Mouse (Mus musculus): ENCODE measurements around the gene Cars. TPM values are rescaled to one million over a fixed set of nuclear protein-coding genes. Genes with fewer than 3 reads are reported as not detected.
"Not testable (repeated sequence)": the region's sequence is repeated elsewhere in the genome, so short reads cannot be mapped to it uniquely, and the experiment has no call there.

Cars gene
- 10 to 100 TPM; 46.3 to 51.5 TPM for total RNA-seq (2021)

- peak; percentile 89 to 90 for DNase-seq
These were observed at the start of gene Cars for GRCm38 (mm10) chr7:143599428-143600230. Gene Cars (minus strand): TSS chr7:143600090.

DNA sequence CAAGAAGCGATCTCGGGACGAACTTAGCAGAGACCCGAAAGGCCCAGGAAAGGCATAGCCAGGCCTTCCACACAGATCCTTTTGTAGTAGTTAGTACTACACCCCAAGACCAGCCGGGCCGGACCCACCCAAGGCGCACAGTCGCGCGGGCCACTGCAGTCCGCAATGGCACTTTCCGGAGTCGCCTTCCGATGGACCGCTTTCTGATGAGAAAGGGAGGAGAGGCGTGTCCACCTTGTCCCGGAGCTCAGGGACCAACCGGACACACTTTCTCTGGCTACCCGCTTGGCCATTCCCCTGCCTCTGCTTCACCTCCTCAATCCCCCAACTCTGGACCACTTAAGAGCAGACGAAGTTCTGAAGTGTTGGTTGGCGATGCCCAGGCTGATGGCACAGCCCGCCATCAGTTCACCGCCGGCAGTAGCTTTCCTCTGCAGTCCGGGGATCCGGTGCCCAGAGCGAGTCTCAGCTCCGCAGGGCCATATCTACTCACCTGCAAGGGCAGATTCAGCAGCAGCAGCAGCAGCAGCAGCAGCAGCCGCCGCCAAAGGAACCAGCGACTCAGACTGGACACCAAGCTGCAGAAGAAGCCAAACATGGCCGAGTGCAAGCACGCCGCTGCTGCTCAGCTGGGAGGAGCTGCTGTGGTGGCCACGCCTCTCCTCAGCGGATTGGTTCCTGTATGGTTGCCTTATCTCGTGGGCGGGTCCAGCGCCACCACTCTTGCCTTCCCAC lies 49.3 kb upstream of the Cars start, which contains the start of gene Tnfrsf22:
TSS of gene Tnfrsf22 (minus strand) at position 628 of the 735 bp plus-strand sequence.
- peak; percentile 69 to 75 for DNase-seq

GRCm38 (mm10) chr7:143643949-143644348 lies 44.1 kb upstream of the Cars start:
- DNase-seq = not testable (repeated sequence)

DNA sequence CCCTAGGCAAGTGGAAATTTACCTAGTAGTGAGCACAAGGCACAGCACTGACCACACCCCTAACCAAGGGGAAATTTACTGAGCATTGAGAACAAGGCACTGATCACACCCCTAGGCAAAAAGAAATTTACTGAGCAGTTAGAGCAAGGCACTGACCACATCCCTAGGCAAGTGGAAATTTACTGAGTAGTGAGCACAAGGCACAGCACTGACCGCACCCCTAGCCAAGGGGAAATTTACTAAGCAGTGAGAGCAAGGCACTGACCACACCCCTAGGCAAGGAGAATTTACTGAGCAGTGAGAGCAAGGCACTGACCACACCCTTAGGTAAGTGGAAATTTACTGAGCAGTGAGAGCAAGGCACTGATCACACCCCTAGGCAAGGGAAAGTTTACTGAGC lies 36.8 kb upstream of the Cars start:
- no peak for DNase-seq

- DNase-seq = no peak
These were observed 31.6 kb upstream of the Cars start for GRCm38 (mm10) chr7:143631503-143631902.

DNA sequence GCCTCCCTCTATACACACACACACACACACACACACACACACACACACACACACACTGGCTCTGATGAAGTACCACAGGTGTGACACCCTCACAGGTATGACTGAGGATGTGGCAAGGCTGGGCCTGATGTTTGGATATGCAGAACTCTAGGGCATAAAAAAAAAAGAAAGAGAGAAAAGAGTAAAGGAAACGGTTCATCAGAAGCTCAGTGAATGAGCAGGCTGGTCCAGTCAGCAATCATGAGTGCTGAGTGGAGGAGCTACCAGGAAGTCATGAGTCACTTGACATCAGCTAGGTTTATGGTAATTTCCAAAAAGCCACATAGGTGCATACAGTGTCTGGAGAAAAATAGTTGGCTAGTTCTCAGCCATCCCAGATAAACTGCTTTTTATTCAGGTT lies 29.6 kb upstream of the Cars start:
- no peak for DNase-seq

DNA sequence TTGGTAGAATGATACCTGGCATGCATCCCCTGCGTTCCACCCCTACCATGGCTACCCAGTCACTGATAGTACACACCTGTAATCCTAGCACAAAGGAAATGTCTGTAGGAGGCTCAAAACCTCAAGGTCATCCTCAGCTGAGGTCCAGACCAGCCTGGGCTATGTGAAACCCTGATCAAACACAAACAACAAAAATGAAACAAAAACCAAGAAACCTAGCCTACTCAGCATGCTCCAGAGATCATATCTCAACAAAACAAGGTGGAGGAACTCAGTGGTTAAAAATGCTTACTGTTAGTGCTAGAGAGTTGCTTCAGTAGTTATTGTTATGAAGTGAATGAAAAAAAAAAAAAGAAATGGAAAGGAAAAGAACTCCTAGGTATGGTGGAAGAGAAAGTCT lies 28.6 kb upstream of the Cars start, which contains the start of gene Tnfrsf26:
TSS of gene Tnfrsf26 (minus strand) at position 183 of the 400 bp plus-strand sequence.
- no peak for DNase-seq

GRCm38 (mm10) chr7:143627555-143628286 lies 27.8 kb upstream of the Cars start:
- no peak for DNase-seq

DNA sequence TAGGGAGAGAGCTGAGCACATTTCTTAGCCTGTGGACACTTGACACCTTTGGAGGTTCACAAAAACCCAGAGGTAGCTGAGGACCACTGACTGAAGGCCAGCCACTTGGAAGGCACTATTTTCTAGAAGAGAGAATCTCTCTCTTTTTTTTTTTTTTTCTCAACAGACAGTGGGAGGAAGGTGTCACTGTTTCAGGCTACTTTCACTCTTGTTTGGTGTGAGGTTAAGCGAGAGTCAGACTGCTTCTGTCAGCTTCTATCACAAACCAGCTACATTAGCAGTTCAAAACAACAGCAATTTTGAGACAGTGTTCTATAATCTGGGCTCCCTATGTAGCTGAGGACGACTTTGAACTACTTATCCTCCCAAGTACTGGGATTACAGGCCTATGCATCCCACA lies 26.3 kb upstream of the Cars start:
- no peak for DNase-seq

GRCm38 (mm10) chr7:143625151-143625550 lies 25.3 kb upstream of the Cars start:
- no peak for DNase-seq

DNA sequence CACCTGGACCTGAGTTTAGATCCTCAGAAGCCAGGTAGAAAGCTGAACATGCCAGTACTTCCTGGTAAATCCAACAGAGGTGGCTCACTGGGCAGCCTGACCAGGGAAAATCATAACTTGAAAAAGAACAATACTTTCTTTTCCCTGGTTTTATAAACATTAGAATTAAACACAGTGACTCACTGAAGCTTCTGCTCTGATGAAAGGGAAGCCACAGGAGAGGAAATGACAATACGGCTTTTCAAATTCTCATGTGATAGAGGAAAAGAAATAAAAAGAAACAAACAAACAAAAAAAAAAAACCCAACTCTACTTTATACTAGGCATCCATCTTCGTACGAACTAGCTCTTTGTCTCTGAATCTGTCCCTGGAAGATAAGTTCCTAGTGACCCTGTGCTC lies 24.7 kb upstream of the Cars start:
- DNase-seq = no peak

DNA sequence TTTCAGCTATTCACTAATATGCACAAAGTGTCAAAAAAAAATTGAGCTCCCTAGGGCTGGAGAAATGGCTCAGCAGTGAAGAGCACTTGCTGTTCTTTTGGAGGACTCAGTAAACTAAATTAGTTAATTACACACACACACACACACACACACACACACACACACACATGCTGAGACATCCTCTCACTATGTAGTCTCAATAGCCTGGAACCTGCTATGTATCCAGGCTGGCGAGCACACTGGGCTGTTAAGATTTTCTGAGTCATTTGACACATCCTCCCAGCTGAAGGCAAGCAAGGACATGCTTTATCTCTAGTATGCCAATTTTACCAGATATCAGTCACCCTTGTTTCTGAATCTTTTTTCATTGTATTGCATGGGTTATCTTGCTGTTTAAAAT lies 21.1 kb upstream of the Cars start:
- DNase-seq = no peak

DNA sequence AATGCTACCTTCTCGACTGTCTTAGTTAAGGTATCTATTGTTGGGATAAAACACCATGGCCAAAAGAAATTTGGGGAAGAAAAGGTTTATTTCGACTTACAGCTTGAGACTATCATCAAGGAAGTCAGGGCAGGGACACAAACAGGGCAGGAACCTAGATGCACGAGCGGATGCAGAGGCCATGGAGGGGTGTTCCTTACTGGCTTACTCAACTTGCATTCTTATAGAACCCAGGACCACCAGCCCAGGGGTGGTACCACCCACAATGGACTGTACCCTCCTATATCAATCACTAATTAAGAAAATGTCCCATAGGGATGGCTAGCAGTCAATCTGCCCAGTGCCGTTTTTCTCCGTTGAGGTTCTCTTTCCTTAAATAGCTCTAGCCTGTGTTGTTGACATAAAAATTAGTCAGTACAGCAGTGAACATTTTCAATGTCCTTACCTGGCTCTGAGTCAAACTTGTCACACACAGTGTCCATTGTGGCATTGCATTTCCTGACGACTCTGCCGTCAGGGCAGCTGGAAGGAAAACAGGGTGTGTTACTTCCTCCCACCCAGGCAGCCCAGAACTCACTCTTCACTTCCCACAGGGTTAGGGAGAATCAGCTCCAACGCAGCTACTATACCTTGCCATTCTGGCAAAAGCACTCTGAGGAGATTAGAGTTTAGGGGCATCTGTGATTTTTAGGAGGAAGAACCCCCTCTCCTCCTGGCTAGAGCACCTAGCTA lies 14.7 kb upstream of the Cars start:
- DNase-seq = no peak

GRCm38 (mm10) chr7:143612215-143612614 lies 12.3 kb upstream of the Cars start:
- no peak for DNase-seq

GRCm38 (mm10) chr7:143605321-143605720 lies 5.4 kb upstream of the Cars start:
- DNase-seq = no peak

DNA sequence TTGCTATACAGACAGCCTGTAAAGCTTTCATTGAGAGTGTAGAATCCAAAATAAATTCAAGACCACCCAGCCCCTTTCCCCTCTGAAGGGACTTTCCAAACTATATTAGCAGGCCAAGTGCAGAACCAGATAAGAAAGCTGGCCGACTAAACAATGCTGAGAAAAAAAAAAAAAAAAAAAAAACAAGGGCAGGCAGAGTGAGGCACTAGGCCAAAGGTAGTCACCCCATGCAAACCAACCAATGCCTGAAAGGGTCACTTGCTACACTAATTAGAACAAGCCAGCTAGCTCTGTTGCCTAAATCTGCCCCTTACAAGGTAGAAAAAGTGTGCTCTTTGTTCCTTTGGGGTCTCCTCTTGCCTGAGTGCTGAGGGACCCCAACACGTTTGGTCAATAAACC lies 5.0 kb upstream of the Cars start:
- no peak for DNase-seq

- no peak for DNase-seq
These were observed 1.8 kb upstream of the Cars start for GRCm38 (mm10) chr7:143601705-143602104.

- DNase-seq = no peak
These were observed 396 bp upstream of the Cars start for GRCm38 (mm10) chr7:143600231-143600740.

DNA sequence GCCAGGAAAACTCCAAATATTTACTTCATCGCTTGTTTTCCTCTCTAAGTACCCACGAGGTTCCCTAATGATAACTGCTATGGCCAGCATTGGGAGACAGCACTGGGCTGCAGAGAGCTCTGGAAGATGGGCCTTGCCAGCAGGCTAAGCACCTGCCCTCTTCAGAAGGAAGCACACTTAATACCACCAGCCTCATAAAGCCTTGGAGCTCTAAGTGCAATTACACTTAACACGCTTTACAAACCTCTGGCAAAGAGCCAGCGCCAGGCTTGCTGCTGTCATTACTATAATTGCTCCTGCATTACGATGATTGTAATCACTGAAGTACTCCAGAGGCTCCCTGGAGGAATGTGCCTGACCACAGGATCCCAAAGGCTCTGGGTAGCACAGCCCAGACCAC lies 5.0 kb downstream of the Cars start:
- no peak for DNase-seq

DNA sequence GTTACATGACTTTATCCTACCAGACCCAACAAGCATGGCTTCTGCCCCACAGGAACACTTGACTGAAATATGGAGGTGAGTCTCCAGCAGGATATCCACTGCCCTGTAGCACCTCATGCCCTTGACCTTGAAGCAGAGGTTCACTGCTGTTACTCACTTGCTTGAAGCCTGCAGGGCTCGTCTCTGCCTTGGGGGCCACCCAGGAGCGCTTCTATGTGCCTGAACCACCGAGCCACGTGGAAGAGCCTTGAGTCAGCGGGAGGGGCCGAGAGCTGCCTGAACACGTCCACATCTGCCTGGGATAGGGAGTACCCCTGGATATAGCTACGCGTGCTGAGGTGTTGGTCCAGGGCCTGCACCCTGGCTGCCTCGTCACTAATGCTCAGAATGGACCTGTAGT lies 7.6 kb downstream of the Cars start:
- DNase-seq = no peak

DNA sequence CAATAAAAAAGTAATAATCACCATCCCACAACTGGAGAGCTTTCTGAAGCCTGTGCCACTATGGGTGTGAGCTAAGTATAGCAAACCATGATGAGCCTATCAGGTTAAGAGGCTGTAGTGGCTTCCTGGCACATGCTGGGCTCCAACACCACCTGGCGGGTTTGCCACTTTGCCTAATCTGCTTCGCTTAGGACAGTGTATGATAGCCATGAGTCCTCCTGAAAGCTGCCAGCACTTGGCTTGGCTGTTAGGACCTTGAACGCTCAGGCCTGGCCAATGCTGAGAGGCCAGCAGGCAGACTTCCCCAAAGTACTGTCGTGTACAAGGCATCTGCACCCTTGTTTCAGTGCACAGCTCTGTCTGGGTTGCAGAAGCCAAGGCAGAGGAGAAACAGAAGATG lies 11.9 kb downstream of the Cars start:
- no peak for DNase-seq

DNA sequence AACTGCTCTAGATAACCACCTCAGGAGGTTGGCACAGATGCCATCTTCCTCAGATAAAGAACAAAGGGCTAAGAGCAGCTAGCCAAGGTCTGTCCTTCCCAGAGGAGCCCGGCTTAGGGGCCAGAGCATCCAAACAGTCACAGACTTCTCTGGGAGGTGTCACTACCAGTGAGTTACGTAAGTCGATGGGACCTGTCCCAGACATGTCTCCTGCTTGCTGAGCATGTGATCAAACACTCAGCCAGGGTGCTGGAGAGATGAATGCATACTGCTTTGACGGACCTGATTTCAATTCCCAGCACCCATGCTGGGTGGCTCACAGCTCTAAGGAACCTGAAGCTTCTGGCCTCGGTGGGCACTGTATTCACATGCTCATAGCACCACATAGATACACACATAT lies 12.3 kb downstream of the Cars start:
- DNase-seq = no peak

Measured in layer of hippocampus, postnatal 36 days (tissue).